Mouse (Mus musculus): ENCODE data around the gene Atxn7.
"Not testable (repeated sequence)": the region's sequence is repeated elsewhere in the genome, so short reads cannot be mapped to it uniquely, and the experiment has no call there.

The Atxn7 gene

GRCm38 (mm10) chr14:13982174-13982573 is 20.9 kb downstream of the Atxn7 start:
- no peak for DNase-seq (ENCODE audit: low read depth, low spot score)

- DNase-seq (ENCODE audit: low read depth, low spot score), result no peak
Measured at GRCm38 (mm10) chr14:13988397-13988796, 27.2 kb downstream of the Atxn7 start.

- no peak for DNase-seq (ENCODE audit: low read depth, low spot score)
Measured at GRCm38 (mm10) chr14:13990741-13991140, 29.5 kb downstream of the Atxn7 start.

- no peak for DNase-seq (ENCODE audit: low read depth, low spot score)
Measured at GRCm38 (mm10) chr14:13995206-13996097, 34.2 kb downstream of the Atxn7 start.

GRCm38 (mm10) chr14:14002771-14003170 is 41.5 kb downstream of the Atxn7 start:
- DNase-seq (ENCODE audit: low read depth, low spot score), result no peak

GRCm38 (mm10) chr14:14009712-14010111 is 48.5 kb downstream of the Atxn7 start:
- no peak for DNase-seq (ENCODE audit: low read depth, low spot score)

GRCm38 (mm10) chr14:14012383-14013251 is 51.4 kb downstream of the Atxn7 start:
- peak; percentile 92 for DNase-seq (ENCODE audit: low read depth, low spot score)

GRCm38 (mm10) chr14:14013252-14013711 is 52.0 kb downstream of the Atxn7 start:
- peak; percentile 71 for DNase-seq (ENCODE audit: low read depth, low spot score)

- no peak for DNase-seq (ENCODE audit: low read depth, low spot score)
Measured at GRCm38 (mm10) chr14:14014636-14015375, 53.6 kb downstream of the Atxn7 start.

- peak; percentile 74 for DNase-seq (ENCODE audit: low read depth, low spot score)
Measured at GRCm38 (mm10) chr14:14019155-14019894, 58.1 kb downstream of the Atxn7 start.

GRCm38 (mm10) chr14:14021244-14021643 is 60.0 kb downstream of the Atxn7 start:
- no peak for DNase-seq (ENCODE audit: low read depth, low spot score)

- no peak for DNase-seq (ENCODE audit: low read depth, low spot score)
Measured at GRCm38 (mm10) chr14:14025870-14026269, 64.6 kb downstream of the Atxn7 start.

- DNase-seq (ENCODE audit: low read depth, low spot score), result no peak
Measured at GRCm38 (mm10) chr14:14030621-14031020, 69.4 kb downstream of the Atxn7 start.

- DNase-seq (ENCODE audit: low read depth, low spot score), result no peak
Measured at GRCm38 (mm10) chr14:14032842-14033241, 71.6 kb downstream of the Atxn7 start.

- DNase-seq (ENCODE audit: low read depth, low spot score), result no peak
Measured at GRCm38 (mm10) chr14:14036352-14036751, 75.1 kb downstream of the Atxn7 start.

- no peak for DNase-seq (ENCODE audit: low read depth, low spot score)
Measured at GRCm38 (mm10) chr14:14038233-14038632, 77.0 kb downstream of the Atxn7 start.

GRCm38 (mm10) chr14:14042336-14042735 is 81.1 kb downstream of the Atxn7 start:
- peak; percentile 81 for DNase-seq (ENCODE audit: low read depth, low spot score)

- peak; percentile 44 for DNase-seq (ENCODE audit: low read depth, low spot score)
Measured at GRCm38 (mm10) chr14:14054386-14054785, 93.1 kb downstream of the Atxn7 start.

- not testable (repeated sequence) for DNase-seq (ENCODE audit: low read depth, low spot score)
Measured at GRCm38 (mm10) chr14:14059606-14060005, 98.4 kb downstream of the Atxn7 start.

GRCm38 (mm10) chr14:14062531-14063245 is 101.4 kb downstream of the Atxn7 start:
- DNase-seq (ENCODE audit: low read depth, low spot score), result no peak
